Mouse (Mus musculus) testis, adult 2 months (tissue): ENCODE measurements at regions not wholly inside any gene's neighbourhood (a gene's known extent, or its start where the extent isn't known, plus 50 kb on each side); places are given as distances from the start of the nearest gene placed in this dataset.

ENCODE experiments used
- CTCF ChIP-seq: fragments of 200-500 bp; IDR thresholded peaks from 2 replicates; pipeline ENCODE4 v1.5.1; 2012; ENCODE audit warnings: low read depth, mild to moderate bottlenecking, inconsistent platforms, low read length, moderate library complexity; ENCODE audit not compliant: control insufficient read depth, insufficient read depth, insufficient replicate concordance
- POLR2A ChIP-seq: fragments of 200-500 bp; IDR thresholded peaks from 2 replicates; pipeline ENCODE4 v1.6.1; 2012; ENCODE audit warnings: low read depth, mild to moderate bottlenecking, inconsistent platforms, low read length, moderate library complexity; ENCODE audit not compliant: control insufficient read depth

- TF ChIP-seq CTCF = no peak
- TF ChIP-seq POLR2A = no peak
Measured at GRCm38 (mm10) chr7:138051696-138052095, 345.8 kb downstream of the Tcerg1l start.
